Mouse (Mus musculus): Measurements from ENCODE around the gene Gm6583. TPM values are rescaled to one million over a fixed set of nuclear protein-coding genes. Genes with fewer than 3 reads are reported as not detected.

Gene Gm6583
- polyA plus RNA-seq, 1 experiment from 2014 or later, result 0.13 TPM

Other genes starting within 250 kb of the Gm6583 start
- gene Cryba4, start 103.5 kb downstream of the Gm6583 start, polyA plus RNA-seq (2014; fragmentation: Nextera tagmentation; extraction: Ambion mirVana), result 1.6 and 3.2 TPM in 2 replicates
- gene Crybb1, start 100.2 kb downstream of the Gm6583 start, polyA plus RNA-seq (2014; fragmentation: Nextera tagmentation; extraction: Ambion mirVana), result 3.6 and 3.9 TPM in 2 replicates
- 29.0 and 30.4 TPM in 2 replicates for gene Tpst2, start 79.3 kb downstream of the Gm6583 start, polyA plus RNA-seq (2014; fragmentation: Nextera tagmentation; extraction: Ambion mirVana)
- gene Tfip11, start 29.7 kb downstream of the Gm6583 start, polyA plus RNA-seq (2014; fragmentation: Nextera tagmentation; extraction: Ambion mirVana), result 24.9 and 26.4 TPM in 2 replicates
- 60.4 and 62.5 TPM in 2 replicates for gene Srrd, start 13.0 kb downstream of the Gm6583 start, polyA plus RNA-seq (2014; fragmentation: Nextera tagmentation; extraction: Ambion mirVana)
- gene Hps4, start 12.9 kb downstream of the Gm6583 start, polyA plus RNA-seq (2014; fragmentation: Nextera tagmentation; extraction: Ambion mirVana), result 32.8 and 36.0 TPM in 2 replicates
- gene Asphd2, start 38.8 kb upstream of the Gm6583 start, polyA plus RNA-seq (2014; fragmentation: Nextera tagmentation; extraction: Ambion mirVana), result 79.3 and 85.9 TPM in 2 replicates
- 0.23 and 0.29 TPM in 2 replicates for gene Gm6588, start 93.4 kb upstream of the Gm6583 start, polyA plus RNA-seq (2014; fragmentation: Nextera tagmentation; extraction: Ambion mirVana)
- gene Sez6l, start 221.2 kb upstream of the Gm6583 start, polyA plus RNA-seq (2014; fragmentation: Nextera tagmentation; extraction: Ambion mirVana), result 35.5 and 38.0 TPM in 2 replicates